Mouse (Mus musculus) liver, embryonic 16.5 days (tissue): ENCODE data around the gene Cfhr2. TPM values are rescaled to one million over a fixed set of nuclear protein-coding genes. Genes with fewer than 3 reads are reported as not detected.

Source experiments
- polyA plus RNA-seq: library from polyadenylated mRNA; unstranded; fragments of >200 nt; fragmentation: Nextera tagmentation; extraction: Ambion mirVana; gene quantifications from 2 replicates; pipeline ENCODE4 v1.2.1, GENCODE M21; 2015

Gene Cfhr2
- polyA plus RNA-seq, 1 experiment from 2014 or later: 51.4 TPM

Other genes with a start within 250 kb of the Cfhr2 start
- 1.6 and 2.5 TPM in 2 replicates for gene Gm4788, start 77.5 kb downstream of the Cfhr2 start, polyA plus RNA-seq